Mouse (Mus musculus): ENCODE data around the gene 2610528J11Rik.
"Not testable (repeated sequence)": the region's sequence is repeated elsewhere in the genome, so short reads cannot be mapped to it uniquely, and the experiment has no call there.

2610528J11Rik gene

DNA sequence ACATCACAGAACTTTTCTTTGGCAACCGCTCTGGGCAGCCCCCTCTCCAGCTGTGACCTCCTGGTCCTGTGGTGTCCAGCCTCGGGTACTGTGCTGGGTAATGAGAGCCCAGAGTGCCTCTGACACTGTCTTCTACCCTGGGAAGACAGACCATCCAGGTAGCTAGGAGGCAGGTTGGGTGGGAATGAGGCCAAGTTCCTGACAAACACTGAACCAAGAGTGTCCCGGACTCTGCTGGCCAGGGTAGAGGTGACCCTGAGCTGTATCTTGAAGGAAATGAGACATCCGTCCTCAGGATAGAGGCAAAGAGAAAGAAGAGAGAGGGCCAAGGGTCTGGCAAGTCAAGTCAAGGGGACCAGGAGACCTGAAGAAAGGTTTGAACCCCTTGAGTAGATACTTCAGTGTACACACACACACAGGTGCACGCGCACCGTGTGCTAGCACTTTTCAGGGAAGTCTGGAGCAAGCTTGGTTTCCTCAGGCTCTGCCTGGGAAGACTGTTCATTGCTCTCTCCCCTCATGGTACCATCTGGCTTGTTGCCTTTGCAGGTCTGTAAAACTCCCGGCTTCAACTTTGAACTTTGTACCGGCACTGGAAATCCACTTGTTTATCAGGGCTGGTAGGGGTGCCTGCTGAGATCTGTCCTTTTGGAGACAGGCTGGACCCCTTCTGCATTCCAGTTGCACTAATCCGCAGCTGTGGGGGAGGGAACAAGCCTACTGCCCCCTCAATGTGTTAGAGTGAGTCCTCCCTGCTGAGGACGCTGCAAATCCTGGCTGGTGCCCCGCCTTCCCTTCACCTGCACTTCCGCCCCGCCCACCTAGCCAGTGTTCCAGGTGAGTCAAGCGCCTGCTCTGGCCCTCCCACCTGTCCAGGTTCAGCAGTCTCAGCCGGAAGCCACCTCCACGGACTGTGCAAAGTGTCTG lies at the start of gene 2610528J11Rik:
2610528J11Rik (plus strand) TSS at position 592 of the 927 bp plus-strand sequence.
- no peak for DNase-seq (ENCODE audit: low spot score)

DNA sequence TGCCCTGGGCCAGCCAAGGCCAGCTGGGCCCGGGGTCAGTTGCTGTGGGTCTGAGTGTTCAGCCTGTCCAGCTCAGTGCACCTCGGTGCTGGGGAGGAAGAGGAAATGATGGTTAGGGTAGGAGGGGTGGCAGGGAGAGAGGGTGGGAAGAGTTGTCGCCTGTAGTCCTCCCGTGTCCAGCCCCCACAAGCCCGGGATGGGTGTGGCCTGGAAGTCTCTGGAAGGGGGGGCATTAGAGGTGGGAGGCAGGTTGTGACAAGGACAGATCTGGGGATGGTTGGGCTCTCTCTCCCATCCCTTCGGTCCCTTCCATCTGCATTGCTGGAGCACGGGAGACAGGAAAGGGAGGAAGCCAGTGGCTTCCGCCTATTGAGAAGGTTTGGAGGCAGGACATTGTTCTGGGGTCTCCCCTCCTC lies 37.1 kb upstream of the 2610528J11Rik start, which contains the start of gene Tie1:
Tie1 (minus strand) TSS at position 345 of the 416 bp plus-strand sequence.
- no peak for DNase-seq (ENCODE audit: low spot score)

DNA sequence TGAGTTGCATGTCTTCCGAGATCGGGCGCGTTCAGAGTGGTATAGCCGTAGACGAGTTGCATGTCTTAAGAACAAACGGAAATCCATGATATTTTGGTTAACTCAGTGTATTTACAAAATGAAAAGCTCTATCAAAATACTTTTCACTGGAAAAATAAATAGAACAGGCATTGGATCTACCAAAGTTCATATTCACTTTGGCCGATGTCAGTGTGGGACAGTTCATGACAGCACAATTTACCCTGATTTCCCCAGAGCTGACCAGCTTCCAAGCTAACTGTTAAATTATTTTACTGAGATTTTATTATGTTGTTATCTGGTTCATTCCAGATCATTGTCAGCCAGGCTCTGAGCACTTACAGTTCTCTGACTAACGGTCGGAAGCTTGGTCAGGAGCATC lies 36.3 kb upstream of the 2610528J11Rik start:
- DNase-seq (ENCODE audit: low spot score): no peak

DNA sequence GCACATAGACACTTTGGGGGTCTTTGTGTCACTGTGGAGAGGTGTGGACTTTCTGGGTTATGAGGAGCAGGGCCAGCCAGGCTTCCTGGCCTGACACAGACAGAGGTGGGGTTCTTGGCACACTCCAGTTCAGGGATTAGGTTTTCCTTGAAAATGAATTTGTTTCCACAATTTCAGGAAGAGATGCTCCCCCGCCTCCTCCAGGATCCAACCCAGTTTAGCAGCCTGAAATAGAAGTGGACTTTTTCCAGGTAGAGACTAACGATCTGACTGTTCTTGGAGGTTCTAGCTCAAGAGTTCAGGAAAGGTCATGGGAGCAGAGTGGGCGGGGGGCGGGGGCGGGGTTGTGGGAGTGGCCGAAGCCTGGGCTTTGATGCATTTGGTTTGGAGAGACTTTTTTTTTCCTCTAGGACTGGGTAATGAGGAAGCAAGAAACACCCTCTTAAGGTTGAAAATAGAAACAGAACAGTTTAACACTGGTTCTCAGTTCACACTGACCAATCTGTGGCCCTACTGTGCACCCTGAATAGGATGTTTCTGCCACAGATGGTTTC lies 26.6 kb upstream of the 2610528J11Rik start:
- DNase-seq (ENCODE audit: low spot score): no peak

DNA sequence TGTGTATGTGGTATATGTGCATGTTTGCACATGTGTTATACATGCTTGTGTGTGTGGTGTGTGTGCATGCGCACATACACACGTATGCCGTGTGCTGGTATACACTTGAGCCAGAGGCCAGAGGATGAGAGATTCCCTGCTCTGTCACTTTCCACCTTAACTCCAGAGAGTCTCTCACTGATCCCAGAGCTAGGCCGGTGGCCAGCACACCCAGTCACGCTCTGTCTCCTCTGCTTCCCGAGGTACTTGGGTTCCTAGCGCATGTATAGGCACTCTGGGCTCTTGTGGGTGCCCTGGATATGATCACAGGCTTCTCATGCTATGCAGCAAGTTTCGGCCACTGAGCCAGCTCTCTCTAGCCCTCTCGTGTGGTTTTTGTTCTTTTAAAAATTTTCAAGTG lies 26.0 kb upstream of the 2610528J11Rik start:
- DNase-seq (ENCODE audit: low spot score): no peak

DNA sequence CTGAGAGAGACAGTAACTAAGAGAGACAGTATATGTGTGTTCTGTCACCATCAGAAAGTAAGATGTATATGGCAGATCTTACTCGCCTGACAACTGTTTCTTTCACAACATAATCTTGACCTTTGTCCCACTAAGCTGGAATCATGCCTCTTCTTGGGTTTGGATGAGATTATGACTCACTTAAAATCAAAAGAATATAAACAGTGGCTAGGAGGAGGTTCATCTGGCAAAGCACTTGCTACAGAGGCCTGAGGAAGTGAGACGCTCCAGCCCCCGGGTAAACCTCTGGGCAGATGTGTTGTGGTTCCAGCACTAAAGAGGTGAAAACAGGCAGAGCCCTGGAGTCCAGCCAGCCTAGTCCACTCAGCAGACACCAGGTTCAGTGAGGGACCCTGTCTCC lies 21.2 kb upstream of the 2610528J11Rik start:
- DNase-seq (ENCODE audit: low spot score): no peak

DNA sequence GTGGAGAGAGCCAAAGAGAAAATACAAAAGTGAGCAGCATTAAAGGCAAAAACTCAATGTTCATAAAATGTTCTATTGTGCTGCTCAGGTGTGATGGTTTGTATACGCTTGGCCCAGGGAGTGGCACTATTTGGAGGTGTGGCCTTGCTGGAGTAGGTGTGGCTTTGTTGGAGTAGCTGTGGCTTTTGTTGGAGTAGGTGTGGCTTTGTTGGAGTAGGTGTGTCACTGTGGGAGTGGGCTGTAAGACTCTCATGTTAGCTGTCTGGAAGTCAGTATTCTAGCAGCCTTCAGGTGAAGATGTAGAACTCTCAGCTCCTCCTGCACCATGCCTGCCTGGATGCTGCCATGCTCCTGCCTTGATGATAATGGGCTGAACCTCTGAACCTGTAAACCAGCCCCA lies 19.6 kb upstream of the 2610528J11Rik start:
- not testable (repeated sequence) for DNase-seq (ENCODE audit: low spot score)

DNA sequence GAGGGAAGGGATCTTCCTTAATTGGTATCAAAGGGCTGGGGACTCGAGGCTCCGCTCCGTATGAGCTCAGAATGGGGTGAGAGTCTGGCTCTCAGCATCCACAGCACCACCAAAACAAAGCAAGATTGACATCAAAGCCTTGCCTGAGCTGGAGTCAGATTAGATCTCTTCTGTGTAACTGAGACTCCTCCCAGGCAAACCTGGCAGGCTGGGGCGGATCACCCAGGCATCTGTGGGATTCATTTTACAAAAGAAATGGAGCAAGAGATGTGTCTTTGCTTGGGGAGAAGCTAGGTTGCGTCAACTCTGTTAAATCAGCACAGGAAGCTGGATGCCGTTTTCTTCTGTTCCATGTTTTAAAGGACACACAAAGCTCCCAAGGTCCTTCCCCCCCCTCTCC lies 17.7 kb upstream of the 2610528J11Rik start:
- DNase-seq (ENCODE audit: low spot score): no peak

DNA sequence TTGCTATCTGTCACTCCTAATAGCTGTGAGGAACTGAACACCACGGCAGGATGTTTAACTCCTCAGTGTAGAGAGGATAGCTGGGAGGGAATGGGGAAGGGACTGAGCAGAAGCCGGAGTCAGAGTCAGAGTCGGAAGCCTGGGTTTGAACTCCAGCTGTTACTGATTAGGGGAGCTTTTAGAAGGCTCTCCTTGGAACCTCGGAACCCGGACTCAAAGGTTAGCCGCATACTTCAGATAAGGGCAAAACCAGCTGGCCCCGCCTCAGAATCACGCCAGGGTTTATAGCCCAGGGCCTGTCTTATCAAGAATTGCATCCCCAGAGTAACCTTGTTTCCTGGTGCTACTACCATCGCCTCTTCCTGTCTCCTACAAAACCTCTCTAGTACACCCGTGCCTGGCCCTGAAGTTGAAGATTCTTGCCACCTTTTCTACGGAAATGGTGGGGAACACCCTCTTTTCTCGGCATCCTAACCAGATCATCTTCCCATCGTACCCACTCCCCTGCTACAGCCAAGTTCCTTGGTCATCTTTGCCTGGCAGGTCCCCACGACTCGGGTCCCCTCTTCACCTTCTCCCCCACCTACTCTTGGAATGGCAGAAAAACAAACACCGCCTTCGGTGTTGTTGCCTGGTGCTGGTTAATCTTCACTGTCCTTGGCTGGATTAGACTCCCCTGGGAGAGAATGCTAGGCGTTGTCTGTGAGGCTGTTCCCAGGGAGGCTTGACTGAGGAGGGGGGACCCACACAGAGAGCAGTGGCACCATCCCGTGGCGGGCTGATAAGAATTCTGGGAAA lies 9.9 kb upstream of the 2610528J11Rik start:
- no peak for DNase-seq (ENCODE audit: low spot score)

DNA sequence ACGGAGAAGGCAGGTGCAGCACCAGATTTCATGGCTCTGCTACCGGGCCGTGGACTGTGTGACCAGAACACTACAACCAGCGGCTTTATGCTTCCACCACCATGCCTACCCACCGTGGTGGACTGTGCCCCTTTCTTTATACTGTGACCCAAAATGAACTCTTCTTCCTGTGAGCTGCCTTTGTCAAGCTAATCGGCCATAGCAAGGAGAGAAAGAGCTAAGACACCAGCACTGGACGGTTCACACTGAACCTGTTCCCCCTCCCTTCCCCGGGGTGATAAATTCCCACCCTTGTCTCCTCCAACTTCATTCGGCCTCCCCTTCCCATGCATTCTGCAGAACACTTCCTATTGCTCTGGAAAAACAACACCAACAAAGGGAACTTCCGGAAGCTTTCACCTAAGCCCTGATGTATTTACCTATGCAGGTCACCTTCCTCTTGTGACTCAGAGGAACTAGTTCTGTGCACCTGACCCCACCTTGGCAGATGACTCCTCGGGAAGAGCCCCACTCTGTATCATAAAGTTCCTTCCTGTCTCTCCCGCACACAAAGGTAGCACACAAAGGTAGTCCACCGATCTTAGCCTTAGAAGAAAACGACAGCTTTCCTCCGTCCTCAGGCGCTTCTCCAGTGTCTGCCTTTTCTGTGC lies 9.2 kb upstream of the 2610528J11Rik start:
- DNase-seq (ENCODE audit: low spot score): no peak

DNA sequence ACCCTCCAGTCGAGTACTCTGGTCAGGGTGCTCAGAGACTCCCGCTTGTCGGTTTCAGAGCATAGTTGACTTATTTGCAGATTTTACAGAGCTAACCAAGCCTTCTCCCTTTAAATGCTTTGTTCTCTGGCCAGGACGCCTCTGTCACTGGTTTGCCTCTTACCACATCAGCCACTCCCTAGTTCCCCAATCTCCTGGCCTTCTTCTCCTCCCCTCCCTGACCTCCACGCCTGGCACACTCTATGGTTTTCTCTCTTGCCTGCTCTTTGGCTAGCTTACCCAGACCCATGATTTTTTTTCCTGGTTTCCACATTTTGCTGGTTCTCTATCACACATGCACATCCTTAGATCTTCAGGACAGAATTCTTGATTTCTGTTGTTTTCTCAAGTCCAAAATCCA lies 8.6 kb upstream of the 2610528J11Rik start:
- DNase-seq (ENCODE audit: low spot score): no peak

DNA sequence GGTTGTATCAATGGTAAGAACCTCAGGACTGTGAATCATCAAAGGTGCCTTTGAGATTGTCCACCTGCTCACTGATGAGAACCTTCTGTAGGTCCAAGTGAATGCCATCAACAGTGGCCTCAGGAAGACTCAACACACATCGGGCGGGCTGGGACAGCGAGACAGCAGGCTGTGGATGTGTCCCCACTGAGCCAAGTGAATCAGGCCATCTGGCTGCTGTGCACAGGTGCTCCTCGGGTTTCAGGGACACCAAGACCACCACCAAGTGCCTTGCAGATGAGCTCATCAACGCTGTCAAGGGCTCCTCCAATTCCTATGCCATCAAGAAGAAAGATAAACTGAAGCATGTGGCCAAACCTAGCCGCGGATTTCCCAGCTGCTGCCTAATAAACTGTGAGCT lies 4.6 kb upstream of the 2610528J11Rik start:
- no peak for DNase-seq (ENCODE audit: low spot score)

DNA sequence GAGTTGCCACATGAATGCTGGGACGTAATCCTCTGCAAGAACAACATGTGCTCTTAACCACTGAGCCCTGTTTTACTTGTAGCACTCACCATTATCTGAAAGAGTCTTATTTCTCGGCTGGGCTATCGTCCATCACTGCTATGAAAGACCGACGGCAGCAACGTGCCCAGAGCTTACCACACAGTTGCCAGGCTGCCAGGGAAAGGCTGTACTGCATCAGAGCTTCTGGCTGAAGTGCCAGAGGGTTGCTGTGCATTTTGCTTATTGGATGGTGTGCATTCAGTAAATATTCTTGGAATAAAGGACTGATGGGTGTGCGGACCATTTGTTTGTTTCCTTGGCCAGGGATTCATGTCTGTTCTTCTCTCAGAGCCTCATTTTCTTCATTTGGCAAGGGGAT lies 2.8 kb upstream of the 2610528J11Rik start:
- DNase-seq (ENCODE audit: low spot score): no peak

DNA sequence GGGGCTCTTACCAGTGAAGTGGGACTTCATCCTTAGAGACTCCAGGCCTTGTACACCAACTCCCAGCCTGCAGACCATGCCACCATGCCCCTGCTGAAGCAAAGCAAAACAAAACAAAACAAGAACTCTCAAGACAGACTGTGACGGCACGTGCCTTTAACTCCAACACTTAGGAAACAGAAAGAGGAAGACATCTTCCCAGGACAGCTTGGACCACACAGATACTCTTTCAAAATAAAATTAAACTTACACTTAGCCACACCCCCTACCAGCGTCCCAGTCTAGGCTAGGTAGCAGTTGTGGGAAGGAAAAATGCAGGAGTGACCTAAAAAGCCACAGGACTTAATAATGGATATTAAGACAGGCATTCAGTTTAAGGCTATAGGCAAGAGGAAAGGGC lies 1.0 kb upstream of the 2610528J11Rik start:
- DNase-seq (ENCODE audit: low spot score): no peak

DNA sequence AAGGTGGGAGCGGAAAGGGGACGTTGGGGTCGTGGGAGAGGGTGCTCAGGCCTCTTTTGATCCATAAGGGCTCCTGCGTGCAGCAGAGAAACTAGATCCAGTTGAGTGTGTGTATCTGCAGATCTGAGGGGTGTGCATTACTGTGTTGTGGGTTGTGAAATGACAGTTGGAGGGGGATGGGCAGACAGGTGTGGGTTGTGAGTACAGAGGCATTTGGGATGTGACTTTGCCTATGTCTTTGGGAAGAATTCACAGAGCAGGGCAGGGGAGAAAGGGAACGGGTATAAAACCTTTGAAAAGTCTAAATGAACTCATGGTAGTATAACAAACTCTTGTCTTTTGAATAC lies 509 bp downstream of the 2610528J11Rik start:
- DNase-seq (ENCODE audit: low spot score): no peak

DNA sequence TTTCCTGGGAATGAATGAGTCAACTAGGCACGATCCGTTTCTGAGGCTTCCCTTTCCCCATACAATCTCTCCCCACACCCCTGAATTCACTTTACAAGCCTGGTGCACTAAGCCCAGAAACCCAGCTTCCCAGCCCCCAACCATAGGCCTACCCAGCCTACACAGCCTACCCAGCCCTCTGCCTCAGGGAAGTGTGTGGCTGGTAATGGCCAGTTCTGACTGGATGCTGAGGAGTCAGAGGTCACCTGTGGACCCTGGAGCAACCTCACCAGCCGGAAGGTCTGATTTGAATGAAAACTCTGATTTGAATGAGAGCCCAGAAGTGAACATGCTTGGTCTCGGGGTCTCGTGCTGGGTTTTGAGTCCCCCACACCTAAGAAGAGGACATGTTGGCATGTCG lies 921 bp downstream of the 2610528J11Rik start:
- no peak for DNase-seq (ENCODE audit: low spot score)

DNA sequence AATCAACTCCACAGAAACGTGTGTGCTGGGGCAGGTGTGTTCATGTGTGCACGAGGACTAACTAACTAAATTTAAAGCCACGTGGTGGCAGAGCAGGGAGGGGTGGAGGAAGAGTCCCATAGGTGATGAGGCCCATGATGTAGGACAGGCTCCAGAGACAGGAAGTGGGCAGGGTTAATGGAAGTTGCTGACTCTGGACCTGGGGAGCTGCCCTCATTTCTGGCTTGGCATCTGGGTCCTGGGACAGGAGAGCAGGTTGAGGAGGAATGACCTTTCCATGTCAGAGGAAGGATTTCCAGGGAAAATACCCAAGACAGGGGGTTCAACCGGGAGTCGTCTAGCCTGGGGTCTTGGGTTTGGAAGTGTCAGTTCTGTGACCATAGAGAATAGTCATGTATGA lies 5.9 kb downstream of the 2610528J11Rik start:
- DNase-seq (ENCODE audit: low spot score): no peak

DNA sequence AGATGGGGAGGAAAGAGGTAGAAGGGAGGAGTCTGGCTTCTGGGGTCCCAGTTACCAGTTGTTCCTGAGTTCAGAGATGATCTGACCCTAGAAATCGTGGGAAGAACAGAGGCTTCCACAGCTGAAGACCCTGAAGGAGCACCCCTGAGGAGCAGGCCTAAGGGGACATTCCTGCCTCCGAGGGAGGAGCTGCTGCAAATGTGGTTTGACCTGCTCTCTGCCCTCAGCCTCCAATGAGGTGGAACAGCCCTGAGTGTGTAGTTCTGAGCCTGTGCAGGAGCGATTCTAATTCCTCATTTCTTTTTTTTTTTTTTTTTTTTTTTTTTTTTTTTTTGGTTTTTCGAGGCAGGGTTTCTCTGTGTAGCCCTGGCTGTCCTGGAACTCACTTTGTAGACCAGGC lies 6.4 kb downstream of the 2610528J11Rik start:
- DNase-seq (ENCODE audit: low spot score): no peak

DNA sequence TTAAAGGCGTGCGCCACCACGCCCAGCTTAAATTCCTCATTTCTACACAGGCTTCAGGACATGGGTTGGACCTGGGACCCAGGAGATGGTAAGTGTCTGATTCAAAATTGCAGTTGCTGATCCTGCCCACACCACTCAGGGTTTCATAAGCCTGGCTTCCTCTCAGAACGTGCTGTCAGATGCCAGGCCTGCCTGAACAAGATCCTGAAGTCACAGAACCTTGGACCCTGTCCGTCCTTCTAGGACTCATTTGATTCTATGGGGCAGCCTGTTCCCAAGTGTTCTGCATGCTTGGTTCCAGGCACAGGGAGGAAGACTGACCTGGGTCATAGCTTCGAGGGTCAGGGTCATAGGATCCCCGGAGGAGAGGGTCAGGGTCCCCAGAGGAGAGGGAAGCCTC lies 6.8 kb downstream of the 2610528J11Rik start:
- DNase-seq (ENCODE audit: low spot score): no peak

DNA sequence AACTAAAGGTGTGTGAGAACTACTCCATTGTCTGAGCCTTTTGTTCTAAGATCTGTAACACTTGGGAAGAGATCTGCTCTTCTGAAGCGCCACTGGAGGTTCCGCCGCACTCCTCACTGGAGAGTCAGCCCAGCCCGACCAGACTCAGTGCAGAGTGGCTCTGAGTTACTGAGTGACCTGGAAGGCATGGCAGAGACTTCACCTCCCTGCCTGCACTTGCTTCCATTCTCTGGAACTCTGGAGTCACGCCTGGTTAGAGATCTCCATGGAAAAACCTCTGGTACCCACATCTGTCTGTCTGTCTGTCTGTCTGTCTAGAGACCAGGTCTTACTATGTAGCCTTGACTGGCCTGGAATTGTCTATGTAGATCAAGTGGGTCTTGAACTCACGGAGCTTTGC lies 8.8 kb downstream of the 2610528J11Rik start:
- DNase-seq (ENCODE audit: low spot score): no peak

DNA sequence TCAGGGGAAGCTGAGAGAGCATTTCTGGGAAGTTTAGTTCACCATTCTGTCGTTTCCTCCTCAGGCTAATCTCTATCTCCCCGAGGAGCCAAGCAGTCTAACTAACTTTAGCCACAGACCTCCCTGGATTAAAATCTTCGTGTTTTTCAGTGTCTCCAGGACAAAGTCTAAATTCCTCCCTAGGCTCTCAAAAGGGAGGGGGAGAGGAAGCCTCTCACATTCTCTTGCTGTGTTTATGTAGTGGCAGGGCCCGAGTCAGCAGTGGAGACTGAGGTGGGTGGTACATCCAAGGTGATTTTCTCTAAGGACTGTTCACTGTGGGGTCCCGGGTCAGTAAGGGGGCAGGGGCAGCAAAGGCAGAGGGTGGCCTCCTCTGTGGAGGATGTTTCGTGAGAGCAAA lies 11.0 kb downstream of the 2610528J11Rik start:
- DNase-seq (ENCODE audit: low spot score): no peak

DNA sequence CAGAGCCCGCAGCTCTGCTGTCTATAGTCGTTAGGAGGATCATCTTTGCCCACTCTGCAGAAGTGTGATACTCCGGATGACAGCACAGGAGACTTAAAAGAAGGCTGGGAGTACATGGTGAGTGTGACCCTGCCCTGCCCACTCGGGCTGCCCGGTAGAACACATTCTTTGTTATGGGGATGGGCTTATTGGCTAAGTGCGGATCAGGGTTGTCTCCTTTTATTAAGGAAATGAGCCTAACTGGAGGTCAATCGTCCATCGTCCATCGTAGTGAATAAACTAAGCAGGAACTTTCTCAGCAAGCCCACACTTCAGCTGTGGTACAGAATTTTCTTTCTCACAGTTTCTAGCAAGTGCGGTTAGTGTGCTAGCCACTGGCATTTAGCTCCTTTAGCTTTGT lies 13.1 kb downstream of the 2610528J11Rik start:
- DNase-seq (ENCODE audit: low spot score): no peak

Data from urinary bladder, postnatal 10 days (tissue).